Mouse (Mus musculus) frontal cortex, postnatal 14 days (tissue): ENCODE data around the gene Arid2.
"Not testable (repeated sequence)": the region's sequence is repeated elsewhere in the genome, so short reads cannot be mapped to it uniquely, and the experiment has no call there.

Source experiments
- DNase-seq, 2 experiments: peaks; one replicate each; pipeline ENCODE4 v3.0.0; 2022; ENCODE audit warnings: low spot score in 2 of 2

Gene Arid2

DNA sequence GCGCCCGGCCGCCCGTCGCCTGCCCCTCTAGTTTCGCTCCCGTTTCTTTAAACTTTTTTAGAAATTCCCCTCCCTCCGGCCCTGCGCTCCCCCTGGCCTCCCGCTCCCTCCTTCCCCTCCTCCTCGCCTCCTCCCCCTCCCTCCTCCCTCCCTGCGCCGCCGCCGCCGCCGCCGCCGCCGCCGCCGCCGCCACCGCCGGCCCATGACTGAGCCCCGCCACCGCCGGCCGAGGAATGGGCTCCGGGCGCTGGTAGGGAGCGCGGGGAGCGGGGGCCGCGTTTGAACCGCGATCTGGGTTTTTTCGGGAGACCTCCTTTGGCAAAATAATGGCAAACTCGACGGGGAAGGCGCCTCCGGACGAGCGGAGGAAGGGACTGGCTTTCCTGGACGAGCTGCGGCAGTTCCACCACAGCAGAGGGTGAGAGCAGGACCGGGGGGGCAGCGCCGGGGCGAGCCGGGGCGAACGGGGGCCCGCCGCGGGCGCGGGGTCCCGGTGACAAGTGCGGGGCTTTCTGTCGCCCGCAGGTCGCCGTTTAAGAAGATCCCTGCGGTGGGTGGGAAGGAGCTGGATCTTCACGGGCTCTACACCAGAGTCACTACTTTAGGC lies at the start of gene Arid2:
Gene Arid2, plus strand, starts transcription at position 150 of the 607 bp plus-strand sequence.
- DNase-seq, result peak in 1 of 2 experiments; percentile 50

DNA sequence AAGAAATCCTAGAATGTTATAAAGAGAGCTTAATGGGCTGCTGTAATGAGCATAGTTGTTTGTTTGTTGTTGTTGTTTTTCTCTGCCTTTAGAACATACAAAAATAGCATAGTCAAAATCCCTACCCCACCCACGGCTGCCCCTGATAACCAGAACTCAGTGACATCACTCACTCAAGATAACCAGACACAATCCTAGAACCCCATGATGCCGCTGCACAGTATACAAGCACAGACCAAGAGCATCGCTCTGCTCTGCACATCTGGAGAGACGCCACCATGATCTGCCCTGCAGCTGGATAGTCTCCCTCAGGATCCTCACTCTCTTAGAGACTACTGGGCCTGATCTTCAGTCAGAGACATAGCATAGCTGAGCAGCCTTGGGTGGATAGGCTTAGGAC lies 49.2 kb upstream of the Arid2 start:
- DNase-seq, result no peak

DNA sequence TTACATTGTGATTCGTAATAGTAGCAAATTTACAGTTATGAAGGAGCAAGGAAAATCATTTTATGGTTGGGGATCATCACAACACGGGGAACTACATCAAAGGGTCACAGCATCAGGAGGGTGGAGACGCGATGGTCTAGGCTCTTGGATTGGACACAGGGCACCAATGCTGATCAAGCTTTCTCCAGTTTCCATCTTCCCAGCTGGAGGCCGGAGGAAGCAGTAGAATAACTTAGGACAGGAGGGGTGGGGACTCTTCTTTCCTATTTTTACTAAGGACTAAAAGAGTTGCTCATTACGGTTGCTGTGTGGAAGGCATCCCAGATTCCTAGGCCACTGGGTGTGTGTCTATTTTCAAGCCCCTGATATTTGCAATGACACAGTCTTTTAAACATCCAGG lies 43.1 kb upstream of the Arid2 start:
- DNase-seq, result no peak

DNA sequence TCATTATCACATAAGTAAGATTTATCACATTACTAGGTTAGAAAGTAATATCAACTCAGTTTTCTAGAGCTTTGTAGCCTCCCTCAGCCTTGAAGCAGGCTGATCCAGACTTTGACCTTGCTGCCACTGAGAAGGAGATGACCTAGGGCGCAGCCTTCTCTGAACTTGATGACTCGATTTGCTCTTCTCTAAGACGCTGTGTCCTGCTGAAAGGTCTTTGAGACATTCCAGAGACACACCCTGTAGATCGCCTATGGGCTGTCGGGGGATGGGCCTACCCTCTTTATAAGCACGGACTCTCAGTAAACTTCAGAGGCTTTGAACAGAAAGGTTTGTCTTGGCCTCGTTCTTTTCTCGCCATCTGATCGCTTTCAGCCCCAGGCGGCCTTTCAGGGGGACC lies 42.6 kb upstream of the Arid2 start:
- not testable (repeated sequence) for DNase-seq

DNA sequence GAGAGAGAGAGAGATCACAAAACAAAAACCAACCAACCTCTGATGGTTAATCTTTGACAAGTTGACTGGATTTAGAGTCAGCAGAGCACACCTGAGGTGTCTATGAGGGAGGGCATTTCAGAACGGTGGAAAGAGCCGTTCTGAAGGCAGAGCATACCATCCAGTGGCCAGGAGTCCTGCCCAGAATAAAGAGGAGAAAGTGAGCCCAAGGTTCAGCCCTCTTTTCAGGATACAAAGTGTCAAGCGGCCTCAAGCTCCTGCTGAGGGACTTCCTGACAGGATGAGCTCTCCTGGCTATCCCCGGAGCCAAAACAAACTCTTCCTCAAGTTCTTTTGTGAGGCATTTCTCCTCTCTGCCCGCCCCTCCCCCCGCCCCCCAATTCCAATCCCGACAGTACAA lies 33.5 kb upstream of the Arid2 start:
- no peak for DNase-seq

DNA sequence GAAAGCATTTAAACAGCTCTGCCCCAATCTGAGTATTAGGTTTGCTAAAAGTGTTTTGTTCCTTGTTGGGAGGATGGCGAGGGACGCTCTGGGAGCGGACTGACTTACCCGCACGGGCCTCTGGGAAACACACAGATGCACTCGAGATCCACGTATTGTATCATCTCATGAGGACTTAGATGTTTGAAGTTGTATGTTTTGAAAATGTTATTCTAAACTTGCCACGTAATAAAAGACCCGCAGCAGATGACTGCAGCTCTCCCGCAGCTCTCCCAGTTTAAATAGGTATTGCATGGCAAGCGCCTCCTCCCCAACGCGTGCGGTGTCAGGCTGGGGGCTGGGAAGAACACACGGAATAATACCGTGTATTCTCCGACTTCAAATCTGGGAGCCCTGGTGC lies 33.0 kb upstream of the Arid2 start:
- DNase-seq, result no peak

DNA sequence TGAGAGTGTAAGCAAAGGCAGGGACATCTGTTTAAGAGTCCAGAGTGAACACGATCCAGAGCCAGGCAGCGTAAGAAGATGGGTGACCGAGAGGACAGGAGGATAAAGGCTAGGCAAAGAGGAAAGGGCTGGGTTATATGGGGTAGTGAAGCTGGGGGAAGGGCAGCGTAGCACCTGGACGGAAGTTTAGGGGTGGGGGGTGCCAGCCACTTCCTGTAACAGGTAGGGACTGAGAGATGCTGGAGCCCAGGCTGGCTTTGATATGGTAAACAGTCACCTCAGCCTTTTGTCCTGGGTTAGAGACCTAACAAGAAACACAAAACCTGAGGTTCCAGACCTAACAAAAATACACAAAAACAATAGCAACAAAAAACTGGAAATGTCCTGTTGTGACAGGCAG lies 29.5 kb upstream of the Arid2 start:
- no peak for DNase-seq

DNA sequence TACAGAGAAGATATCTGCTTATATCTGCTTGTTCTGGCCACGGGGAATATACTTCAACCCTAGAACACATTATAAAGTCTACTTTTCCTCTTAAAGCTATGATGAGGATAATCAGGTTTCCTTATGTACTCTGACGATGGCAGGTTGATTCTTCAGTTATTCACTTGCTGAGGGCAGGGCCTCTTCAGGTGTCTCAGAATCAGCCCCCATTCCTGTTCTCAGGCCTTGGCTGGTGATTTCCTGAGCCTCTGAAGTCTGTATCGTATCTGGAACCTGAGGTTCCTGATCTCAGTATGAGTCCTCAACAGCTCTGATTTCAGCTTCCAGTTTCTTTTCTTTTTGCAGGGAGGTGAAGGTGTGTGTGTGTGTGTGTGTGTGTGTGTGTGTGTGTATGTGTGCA lies 22.7 kb upstream of the Arid2 start:
- DNase-seq, result no peak

DNA sequence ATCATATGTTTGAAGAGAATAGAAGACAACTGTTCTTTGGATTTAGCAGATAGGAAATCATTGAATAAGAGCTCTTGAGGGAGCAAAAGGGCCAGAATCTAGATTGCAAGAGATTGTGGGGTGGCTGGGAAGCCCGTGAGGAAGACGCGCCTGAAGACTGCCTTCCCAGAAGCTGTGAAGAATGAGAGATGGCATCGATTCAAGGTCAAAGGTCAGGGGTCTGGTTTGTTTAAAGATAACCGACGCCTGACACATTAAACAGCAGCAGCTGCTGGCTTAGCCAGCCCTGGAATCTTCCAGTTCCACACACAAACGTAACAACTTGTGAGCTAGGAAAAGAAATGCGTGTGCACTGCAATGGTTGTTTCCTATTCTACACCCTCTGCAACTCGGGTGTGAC lies 19.4 kb upstream of the Arid2 start:
- no peak for DNase-seq

DNA sequence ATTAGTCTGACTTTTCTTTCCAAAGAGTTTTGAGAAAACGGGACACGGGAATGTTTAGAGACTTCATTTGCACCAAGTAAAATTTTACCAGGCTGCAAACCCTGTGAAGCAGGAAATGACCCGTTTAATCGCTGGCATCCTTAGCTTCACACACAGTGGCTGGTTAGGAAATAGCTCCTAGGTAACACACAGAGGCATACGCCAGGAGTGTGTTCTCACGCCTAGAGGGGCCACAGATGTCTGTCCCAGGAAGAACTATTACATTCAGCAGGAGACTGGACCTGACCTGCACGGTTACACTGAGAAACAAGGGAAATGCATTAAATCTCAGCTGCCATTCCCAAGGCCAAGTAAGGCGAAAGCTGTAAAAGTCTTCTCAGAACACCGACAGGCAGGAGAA lies 18.7 kb upstream of the Arid2 start:
- no peak for DNase-seq

DNA sequence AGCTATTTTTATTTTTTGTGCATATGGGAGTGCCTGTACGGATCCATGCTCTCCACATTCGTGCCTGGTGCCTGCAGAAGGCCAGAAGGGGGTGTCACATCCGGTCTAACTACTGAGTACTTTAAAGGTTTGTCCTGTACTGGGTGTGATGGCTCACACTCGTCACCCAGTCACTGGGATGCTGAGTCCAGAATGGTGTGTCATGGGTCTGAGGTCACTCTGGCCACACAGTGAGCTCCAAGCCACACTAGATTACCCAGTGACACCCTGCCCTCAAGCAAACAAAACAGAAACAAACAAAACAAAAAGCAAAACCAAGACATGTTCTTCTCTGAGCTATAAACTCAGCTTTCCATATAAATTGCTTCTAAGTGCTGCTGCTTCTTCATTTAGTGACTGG lies 17.9 kb upstream of the Arid2 start:
- no peak for DNase-seq

DNA sequence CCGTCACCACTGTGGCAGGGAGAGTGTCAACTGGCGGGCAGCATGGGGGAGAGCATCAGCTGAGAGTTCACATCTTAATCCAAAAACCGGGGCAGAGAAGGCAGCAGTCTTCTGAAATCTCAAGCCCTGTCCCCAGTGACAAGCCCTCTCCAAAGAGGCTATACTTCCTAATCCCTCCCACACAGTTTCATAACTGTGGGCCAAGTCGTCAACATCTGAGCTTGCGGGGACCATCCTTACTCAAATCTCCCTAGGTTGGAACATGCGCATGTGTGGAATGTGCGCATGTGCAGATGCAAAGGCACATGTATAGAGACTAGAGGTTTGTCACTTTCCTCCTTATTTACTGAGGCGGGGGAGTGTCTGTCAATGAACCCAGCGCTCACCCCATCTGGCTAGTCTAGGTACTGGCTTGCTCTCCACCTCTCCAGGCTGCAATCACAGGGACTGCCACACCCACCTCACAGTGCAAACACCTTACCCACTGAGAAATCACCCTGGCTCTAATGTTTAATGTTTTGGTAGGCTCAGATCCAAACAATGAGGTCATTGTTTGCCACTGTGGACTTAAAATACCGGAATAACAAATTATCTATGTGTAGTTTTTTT lies 16.9 kb upstream of the Arid2 start:
- DNase-seq, result no peak

DNA sequence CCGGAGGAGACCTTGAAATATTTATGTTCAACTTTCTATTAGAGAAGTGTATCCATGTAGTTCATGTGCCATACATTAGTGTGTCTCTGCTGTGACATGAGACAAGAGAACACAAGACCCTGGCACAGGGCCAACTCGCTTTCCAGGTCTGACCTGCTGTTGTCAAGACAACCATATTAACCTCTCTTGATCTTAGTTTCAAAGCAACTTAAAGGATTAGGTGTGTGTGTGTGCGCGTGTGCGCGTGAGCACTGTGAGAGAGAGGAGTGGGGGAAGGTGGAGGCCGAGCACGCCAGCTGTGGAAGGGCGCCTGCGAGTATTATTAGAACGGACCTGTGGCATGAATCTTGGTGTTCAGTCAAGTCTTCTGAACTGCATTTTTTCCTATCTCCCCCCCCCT lies 15.0 kb upstream of the Arid2 start:
- no peak for DNase-seq

DNA sequence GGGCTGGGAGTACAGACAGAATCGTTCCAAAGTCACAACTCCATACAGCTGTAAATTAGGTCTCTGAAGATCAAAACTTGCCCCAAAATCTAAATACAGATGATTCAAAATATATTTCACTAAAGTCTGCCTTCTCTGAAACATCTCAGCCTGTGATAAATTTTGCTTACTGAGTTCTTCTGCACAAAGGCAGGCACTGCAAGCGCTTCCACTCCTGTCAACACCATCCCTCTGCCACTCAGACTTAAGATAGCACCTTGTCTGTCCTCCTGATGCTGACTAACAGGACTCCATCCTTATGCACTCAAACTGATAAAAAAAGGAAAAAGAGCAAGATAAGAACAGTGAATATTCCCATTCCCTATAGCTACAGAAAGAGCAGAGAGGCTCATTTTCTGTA lies 13.0 kb upstream of the Arid2 start:
- no peak for DNase-seq

DNA sequence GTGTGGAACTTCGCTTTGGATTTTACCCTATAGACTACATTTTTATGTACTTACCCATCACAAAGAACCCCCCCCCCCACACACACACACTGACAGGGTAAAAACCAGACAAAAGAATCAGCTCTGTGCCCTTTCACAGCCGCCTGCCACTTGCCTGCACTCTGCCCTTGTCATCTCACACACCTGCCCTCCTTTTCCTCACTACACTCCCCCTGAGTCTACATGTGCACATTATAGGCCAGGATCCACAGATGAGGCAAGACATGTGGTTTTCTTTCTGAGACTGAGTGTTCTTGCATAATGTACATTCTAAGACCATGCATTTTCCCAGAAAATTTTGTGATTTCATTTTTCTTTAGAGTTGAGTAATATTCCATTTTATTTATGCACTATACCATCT lies 12.1 kb upstream of the Arid2 start:
- no peak for DNase-seq

DNA sequence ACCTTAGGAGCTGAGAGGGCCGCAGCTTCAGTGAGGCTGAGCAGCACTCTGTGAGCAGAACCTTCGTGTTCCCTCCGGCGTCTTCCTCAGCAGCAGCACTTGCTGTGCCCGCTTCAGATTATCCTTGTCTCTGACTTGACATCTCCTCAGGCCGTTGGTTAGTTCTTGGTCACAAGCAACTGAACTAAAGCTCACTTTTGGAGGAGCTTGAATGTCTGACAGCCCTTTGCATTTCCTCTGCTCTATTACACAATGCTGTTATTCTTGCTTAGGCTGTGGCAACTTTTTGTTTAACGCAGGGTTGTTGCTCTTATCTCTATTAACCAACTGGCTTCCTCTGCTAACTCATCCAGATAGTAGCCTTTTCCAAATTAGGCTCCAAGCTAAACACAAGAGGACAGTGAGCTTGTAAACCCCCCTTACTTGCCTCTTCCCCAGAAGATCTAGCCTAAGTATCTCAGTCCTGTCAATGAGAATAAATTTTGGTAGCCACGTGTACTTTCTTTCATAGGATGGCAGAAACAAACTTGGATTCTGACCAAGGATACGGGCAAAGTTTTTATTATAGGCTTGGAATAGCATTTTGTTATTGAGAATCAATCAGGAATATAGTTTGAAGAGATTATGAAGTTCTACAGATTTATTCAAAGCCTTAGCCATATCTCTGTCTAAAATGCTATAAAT lies 11.4 kb upstream of the Arid2 start:
- DNase-seq, result no peak

DNA sequence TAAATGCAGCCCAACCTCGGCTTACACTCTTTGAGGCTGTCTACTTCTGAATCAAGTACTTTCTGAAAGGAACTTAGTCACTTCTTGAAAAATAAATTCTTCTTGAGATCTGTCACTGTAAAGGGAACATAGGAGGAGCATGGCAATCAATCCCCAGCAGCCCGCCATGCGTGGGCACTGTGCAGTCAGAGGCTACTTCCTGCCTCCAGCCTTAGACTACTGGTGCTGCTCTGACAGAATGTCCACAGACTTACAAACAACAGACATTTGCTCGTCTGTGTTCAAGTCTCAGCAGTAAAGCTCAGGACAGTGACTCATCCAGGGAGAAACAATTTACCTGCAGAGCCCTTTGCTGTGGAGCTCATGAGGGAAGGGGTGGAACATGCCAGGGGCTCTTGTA lies 10.3 kb upstream of the Arid2 start:
- DNase-seq, result no peak

DNA sequence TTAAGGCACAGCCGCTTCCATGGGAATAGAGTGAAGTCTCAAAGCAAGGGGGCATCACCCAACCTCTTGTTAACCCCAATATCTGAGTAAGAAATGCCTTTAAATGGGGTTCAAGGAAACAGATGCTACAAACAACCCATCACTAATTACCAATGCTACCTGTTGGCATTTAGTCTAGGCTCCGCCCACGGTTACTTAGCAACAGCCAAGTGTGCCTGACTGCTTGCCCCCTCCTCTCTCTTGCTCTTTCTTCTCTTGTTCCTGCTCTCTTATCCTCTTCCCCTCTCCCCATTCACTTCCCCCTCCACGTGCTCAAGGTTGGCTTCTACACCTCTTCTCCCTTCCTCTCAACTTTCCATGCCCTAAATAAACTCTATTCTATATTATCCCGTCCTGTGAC lies 6.1 kb upstream of the Arid2 start:
- no peak for DNase-seq

DNA sequence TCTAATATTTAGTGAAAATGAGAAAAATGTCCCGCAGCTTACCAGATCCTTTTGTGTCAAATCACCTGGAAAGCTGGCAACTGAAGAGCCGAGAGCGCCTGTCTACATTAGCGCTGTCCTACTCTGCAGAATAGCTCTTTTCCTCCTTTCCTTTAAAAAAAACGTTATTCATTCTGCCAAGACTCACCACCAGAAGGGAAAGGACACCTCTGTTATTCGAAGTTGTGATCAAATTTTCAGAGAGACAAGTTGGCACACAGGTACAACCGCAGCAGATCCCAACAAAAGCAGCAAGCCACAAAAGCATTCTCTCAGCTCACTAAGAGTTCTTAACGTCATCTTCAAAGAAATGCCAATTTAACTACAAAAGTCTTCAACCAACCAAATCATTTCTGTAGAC lies 4.2 kb upstream of the Arid2 start:
- no peak for DNase-seq

DNA sequence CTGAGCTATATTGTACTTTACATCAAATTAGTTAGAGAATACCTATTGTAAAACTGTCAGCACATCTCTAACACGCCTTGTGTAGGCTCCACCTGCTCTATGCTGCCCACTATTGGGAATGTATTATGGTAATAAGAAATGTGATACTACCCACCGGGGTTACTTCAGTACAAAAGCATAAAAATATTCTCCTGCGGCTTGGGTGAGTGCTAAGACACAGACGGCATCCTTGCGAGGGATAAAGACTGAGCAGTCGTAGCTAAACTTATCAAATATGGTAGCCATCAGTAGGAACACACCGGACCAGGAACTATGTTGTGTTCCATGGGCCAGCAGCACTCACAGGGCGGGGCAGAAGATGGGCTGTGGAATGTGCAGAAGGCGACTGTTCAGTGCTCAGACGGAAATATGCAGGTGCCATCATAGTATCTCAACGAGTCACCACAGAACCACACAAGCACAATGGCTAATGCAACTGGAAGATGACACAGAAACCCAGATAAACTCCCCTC lies 3.3 kb upstream of the Arid2 start:
- DNase-seq, result peak in 1 of 2 experiments; percentile 31

DNA sequence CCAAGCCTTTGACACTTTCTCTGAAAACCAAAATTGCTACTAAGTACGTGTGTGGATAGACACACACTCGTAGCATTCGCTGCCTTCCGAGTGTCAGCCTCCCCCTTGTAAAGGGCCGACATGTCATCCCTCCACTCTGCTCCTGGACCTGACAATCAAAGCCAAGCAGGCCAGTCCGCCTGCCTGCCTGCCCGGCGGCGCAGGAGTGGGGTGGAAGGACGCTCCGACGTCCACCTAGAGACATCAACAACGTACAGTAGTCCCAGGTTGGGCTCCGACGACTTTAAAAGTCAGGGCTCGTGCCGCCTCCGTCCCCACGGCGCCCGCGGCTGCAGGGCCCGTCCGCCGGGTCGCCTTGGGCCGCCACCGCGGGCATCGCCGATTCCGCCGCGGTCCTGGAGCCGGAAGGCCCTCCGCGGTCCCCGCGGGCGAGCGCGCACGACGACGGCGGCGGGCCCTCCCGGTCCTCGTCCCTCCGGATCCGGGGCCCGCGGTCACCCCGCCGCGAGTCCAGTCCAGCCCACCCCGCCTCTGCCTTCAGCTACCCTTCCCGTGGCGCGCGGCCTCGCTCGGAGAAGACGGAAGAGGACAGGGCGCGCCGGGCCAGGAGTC lies 2.5 kb upstream of the Arid2 start:
- DNase-seq, result peak; percentile 28 to 39

DNA sequence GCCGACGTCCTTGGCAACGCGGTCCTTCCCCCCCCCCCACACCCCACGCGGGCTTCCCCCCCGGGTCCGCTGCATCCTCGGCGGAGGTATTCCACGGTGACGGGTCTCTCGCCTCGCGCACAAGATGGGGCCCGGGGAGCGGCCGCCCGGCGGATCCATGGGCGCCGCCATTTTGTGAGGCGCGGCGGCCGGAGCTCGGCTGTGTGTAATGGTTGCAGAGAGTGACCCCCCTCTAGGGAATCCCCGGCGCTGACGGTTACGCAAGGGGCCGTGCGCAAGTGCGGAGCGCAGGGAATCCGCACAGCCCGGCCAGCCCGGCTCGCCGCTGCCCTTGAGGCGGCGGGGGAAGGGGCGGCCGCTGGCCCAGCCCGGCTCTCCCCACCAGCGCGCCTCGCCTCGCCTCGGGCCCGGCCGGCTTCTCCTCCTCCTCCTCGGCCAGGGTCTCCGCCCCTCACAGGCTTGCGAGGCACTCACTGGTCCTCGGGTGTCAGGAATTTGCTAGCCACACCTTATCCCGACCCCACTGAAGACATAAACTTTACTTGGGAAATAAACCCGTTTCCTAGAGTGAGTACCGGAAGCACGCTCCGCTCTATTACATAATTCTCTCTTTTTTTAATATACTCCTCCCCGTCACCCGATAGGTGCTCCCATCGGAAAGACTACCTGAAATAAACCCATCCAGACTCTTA lies 1.8 kb upstream of the Arid2 start:
- peak; percentile 82 to 83 for DNase-seq
